Mouse (Mus musculus) MEL (cell line): ENCODE data around the gene Slco2a1. TPM values are rescaled to one million over a fixed set of nuclear protein-coding genes. Genes with fewer than 3 reads are reported as not detected.

Source experiments
- DNase-seq: peaks from one replicate; pipeline ENCODE4 v3.0.0; 2011; ENCODE audit warnings: low read depth, low spot score
- H3K27ac ChIP-seq: 2 replicates; pipeline ENCODE4 v1.5.1; 2012; ENCODE audit warnings: low read depth, mild to moderate bottlenecking, control low read depth, low read length, moderate library complexity; ENCODE audit not compliant: control insufficient read depth
- H3K27me3 ChIP-seq, 2 experiments: fragments of 150-350 bp in 1 of 2; sonication (generic) in 1 of 2; 2 replicates each; pipeline ENCODE4 v1.6.1; 2012; ENCODE audit warnings: low read length in 2 of 2, mild to moderate bottlenecking in 2 of 2, improper control_type of control experiment in 1 of 2, moderate library complexity in 1 of 2; ENCODE audit not compliant: insufficient read depth in 2 of 2, control insufficient read depth in 1 of 2
- H3K36me3 ChIP-seq, 2 experiments: 2 replicates each; pipeline ENCODE4 v1.6.1; 2012 to 2014; ENCODE audit warnings: low read length in 2 of 2, improper control_type of control experiment in 1 of 2, inconsistent platforms in 1 of 2, mild to moderate bottlenecking in 1 of 2; ENCODE audit not compliant: insufficient read depth in 2 of 2, control insufficient read depth in 1 of 2
- H3K4me1 ChIP-seq, 2 experiments: fragments of 150-350 bp in 1 of 2; sonication (generic) in 1 of 2; 2 replicates each; pipeline ENCODE4 v1.6.1; 2012; ENCODE audit warnings: low read length in 2 of 2, improper control_type of control experiment in 1 of 2, mild to moderate bottlenecking in 1 of 2; ENCODE audit not compliant: insufficient read depth in 2 of 2, control insufficient read depth in 1 of 2
- H3K4me3 ChIP-seq, 2 experiments: fragments of 150-350 bp in 1 of 2; sonication (generic) in 1 of 2; 2 replicates each; pipeline ENCODE4 v1.5.1; 2012; ENCODE audit warnings: low read depth in 2 of 2, low read length in 2 of 2, mild to moderate bottlenecking in 2 of 2, moderate library complexity in 2 of 2, control low read depth in 1 of 2, improper control_type of control experiment in 1 of 2; ENCODE audit not compliant: control insufficient read depth in 1 of 2, insufficient read depth in 1 of 2
- H3K79me2 ChIP-seq: 2 replicates; pipeline ENCODE4 v1.6.1; 2012; ENCODE audit warnings: mild to moderate bottlenecking, low read length, moderate library complexity; ENCODE audit not compliant: control insufficient read depth, poor library complexity, insufficient read depth
- H3K9ac ChIP-seq: 2 replicates; pipeline ENCODE4 v1.6.1; 2012; ENCODE audit warnings: low read depth, mild to moderate bottlenecking, control low read depth, low read length, moderate library complexity; ENCODE audit not compliant: control insufficient read depth, poor library complexity, severe bottlenecking
- H3K9me3 ChIP-seq: fragments of 150-350 bp; sonication (generic); replicated peaks from 2 replicates; pipeline ENCODE4 v1.6.1; 2012; ENCODE audit warnings: mild to moderate bottlenecking, low read length, improper control_type of control experiment, moderate library complexity; ENCODE audit not compliant: insufficient read depth
- BHLHE40 ChIP-seq: IDR thresholded peaks from 2 replicates; pipeline ENCODE4 v1.6.1; 2012; ENCODE audit warnings: low read depth, mild to moderate bottlenecking, inconsistent platforms, low read length, improper control_type of control experiment, borderline replicate concordance
- CTCF ChIP-seq, 3 experiments: IDR thresholded peaks in 2 of 3; conservative IDR thresholded peaks in 1 of 3; 2 replicates each; pipeline ENCODE4 v1.5.1; 2011 to 2012; ENCODE audit warnings: low read length in 3 of 3, low read depth in 2 of 3, mild to moderate bottlenecking in 2 of 3, improper control_type of control experiment in 1 of 3, inconsistent platforms in 1 of 3, mixed read lengths in 1 of 3, moderate library complexity in 1 of 3; ENCODE audit not compliant: control insufficient read depth in 1 of 3, insufficient read depth in 1 of 3, poor library complexity in 1 of 3, severe bottlenecking in 1 of 3
- ELF1 ChIP-seq: IDR thresholded peaks from 2 replicates; pipeline ENCODE4 v1.6.1; 2014; ENCODE audit warnings: low read depth, mild to moderate bottlenecking, inconsistent platforms, low read length, improper control_type of control experiment, moderate library complexity
- ETS1 ChIP-seq: IDR thresholded peaks from 2 replicates; pipeline ENCODE4 v1.6.1; 2012; ENCODE audit warnings: low read depth, mild to moderate bottlenecking, inconsistent platforms, low read length, improper control_type of control experiment, moderate library complexity
- KAT2A ChIP-seq: conservative IDR thresholded peaks from 2 replicates; pipeline ENCODE4 v1.6.1; 2012; ENCODE audit warnings: low read depth, low read length, improper control_type of control experiment, inconsistent platforms
- MAZ ChIP-seq: IDR thresholded peaks from 2 replicates; pipeline ENCODE4 v1.6.1; 2012; ENCODE audit warnings: low read depth, mild to moderate bottlenecking, inconsistent platforms, low read length, improper control_type of control experiment
- MEF2A ChIP-seq: IDR thresholded peaks from 2 replicates; pipeline ENCODE4 v1.6.1; 2014; ENCODE audit warnings: low read depth, mild to moderate bottlenecking, inconsistent platforms, low read length, improper control_type of control experiment; ENCODE audit not compliant: poor library complexity, insufficient replicate concordance, severe bottlenecking; ENCODE audit errors: extremely low read depth
- MYB ChIP-seq: IDR thresholded peaks from 2 replicates; pipeline ENCODE4 v1.6.1; 2011; ENCODE audit warnings: mild to moderate bottlenecking, low read depth, low read length, improper control_type of control experiment
- NRF1 ChIP-seq: IDR thresholded peaks from 2 replicates; pipeline ENCODE4 v1.6.1; 2014; ENCODE audit warnings: low read depth, mild to moderate bottlenecking, inconsistent platforms, low read length, improper control_type of control experiment, moderate library complexity; ENCODE audit not compliant: poor library complexity, insufficient read depth, severe bottlenecking
- POLR2A ChIP-seq, 2 experiments: IDR thresholded peaks; 2 replicates each; pipeline ENCODE4 v1.6.1; 2011 to 2012; ENCODE audit warnings: low read length in 2 of 2, mild to moderate bottlenecking in 2 of 2, control low read depth in 1 of 2, improper control_type of control experiment in 1 of 2, low read depth in 1 of 2, moderate library complexity in 1 of 2; ENCODE audit not compliant: control insufficient read depth in 1 of 2, insufficient read depth in 1 of 2, poor library complexity in 1 of 2
- POLR2AphosphoS2 ChIP-seq: IDR thresholded peaks from 2 replicates; pipeline ENCODE4 v1.6.1; 2011; ENCODE audit warnings: low read length, improper control_type of control experiment
- RAD21 ChIP-seq: IDR thresholded peaks from 2 replicates; pipeline ENCODE4 v1.6.1; 2011; ENCODE audit warnings: mild to moderate bottlenecking, low read depth, low read length, improper control_type of control experiment
- SIN3A ChIP-seq: IDR thresholded peaks from 2 replicates; pipeline ENCODE4 v1.6.1; 2012; ENCODE audit warnings: low read length, improper control_type of control experiment, inconsistent platforms
- SMC3 ChIP-seq: IDR thresholded peaks from 2 replicates; pipeline ENCODE4 v1.6.1; 2011; ENCODE audit warnings: low read depth, low read length, improper control_type of control experiment
- TAL1 ChIP-seq: IDR thresholded peaks from 2 replicates; pipeline ENCODE4 v1.6.1; 2012; ENCODE audit warnings: mild to moderate bottlenecking, inconsistent platforms, low read length, moderate library complexity, mixed read lengths
- TBP ChIP-seq: IDR thresholded peaks from 2 replicates; pipeline ENCODE4 v1.8.0; 2011; ENCODE audit warnings: low read depth, low read length, improper control_type of control experiment
- TCF12 ChIP-seq: IDR thresholded peaks from 2 replicates; pipeline ENCODE4 v1.6.1; 2014; ENCODE audit warnings: low read depth, mild to moderate bottlenecking, inconsistent platforms, low read length, improper control_type of control experiment, moderate library complexity
- USF2 ChIP-seq, 2 experiments: IDR thresholded peaks; 2 replicates each; pipeline ENCODE4 v1.6.1; 2011 to 2012; ENCODE audit warnings: improper control_type of control experiment in 2 of 2, low read length in 2 of 2, borderline replicate concordance in 1 of 2, inconsistent platforms in 1 of 2, low read depth in 1 of 2, mild to moderate bottlenecking in 1 of 2; ENCODE audit not compliant: insufficient read depth in 1 of 2
- ZKSCAN1 ChIP-seq: IDR thresholded peaks from 2 replicates; pipeline ENCODE4 v1.6.1; 2012; ENCODE audit warnings: low read depth, mild to moderate bottlenecking, inconsistent platforms, low read length, improper control_type of control experiment, moderate library complexity
- ZMIZ1 ChIP-seq: IDR thresholded peaks from 2 replicates; pipeline ENCODE4 v1.6.1; 2012; ENCODE audit warnings: low read depth, mild to moderate bottlenecking, inconsistent platforms, low read length, improper control_type of control experiment, moderate library complexity
- polyA plus RNA-seq, 2 experiments: library from polyadenylated mRNA; stranded (reverse) in 1 of 2; unstranded in 1 of 2; fragments of >175 nt in 1 of 2; fragments of >200 nt in 1 of 2; gene quantifications; 2 replicates each; pipeline versions ENCODE4 v1.2.1 to v1.2.4; 2012; ENCODE audit warnings: low replicate concordance in 2 of 2, low read depth in 1 of 2; ENCODE audit not compliant: insufficient read length in 2 of 2, insufficient read depth in 1 of 2, missing spikeins in 1 of 2
- total RNA-seq: library from RNA; depleted of rRNA; stranded (reverse); fragments of 300-350 nt; gene quantifications from 2 replicates; pipeline ENCODE4 v1.2.3, GENCODE M21; 2012

The Slco2a1 gene
- total and polyA plus RNA-seq, 3 experiments, result 0.01 TPM; not detected in 2

DNA sequence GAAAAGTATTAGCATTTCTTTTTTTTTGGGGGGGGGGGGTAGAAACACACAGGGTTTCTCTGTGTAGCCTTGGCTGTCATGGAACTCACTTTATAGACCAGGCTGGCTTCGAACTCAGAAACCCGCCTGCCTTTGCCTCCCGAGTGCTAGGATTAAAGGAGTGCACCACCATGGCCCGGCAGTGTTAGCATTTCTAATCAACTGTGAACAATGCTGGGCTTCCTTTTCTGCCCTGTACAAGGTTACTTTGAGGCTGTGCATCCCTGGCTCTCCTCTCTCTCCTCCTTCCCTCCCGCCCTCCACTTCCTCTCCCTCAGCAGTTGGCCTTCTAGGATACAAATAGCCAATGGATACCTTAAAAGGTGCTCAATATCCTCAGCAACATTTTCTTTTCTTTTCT, 39.8 kb upstream of the Slco2a1 start (continued):
- TF ChIP-seq TAL1, result no peak
- TF ChIP-seq NRF1, result no peak
- TF ChIP-seq MEF2A, result no peak
- TF ChIP-seq, all 39 proteins: peak for 0

DNA sequence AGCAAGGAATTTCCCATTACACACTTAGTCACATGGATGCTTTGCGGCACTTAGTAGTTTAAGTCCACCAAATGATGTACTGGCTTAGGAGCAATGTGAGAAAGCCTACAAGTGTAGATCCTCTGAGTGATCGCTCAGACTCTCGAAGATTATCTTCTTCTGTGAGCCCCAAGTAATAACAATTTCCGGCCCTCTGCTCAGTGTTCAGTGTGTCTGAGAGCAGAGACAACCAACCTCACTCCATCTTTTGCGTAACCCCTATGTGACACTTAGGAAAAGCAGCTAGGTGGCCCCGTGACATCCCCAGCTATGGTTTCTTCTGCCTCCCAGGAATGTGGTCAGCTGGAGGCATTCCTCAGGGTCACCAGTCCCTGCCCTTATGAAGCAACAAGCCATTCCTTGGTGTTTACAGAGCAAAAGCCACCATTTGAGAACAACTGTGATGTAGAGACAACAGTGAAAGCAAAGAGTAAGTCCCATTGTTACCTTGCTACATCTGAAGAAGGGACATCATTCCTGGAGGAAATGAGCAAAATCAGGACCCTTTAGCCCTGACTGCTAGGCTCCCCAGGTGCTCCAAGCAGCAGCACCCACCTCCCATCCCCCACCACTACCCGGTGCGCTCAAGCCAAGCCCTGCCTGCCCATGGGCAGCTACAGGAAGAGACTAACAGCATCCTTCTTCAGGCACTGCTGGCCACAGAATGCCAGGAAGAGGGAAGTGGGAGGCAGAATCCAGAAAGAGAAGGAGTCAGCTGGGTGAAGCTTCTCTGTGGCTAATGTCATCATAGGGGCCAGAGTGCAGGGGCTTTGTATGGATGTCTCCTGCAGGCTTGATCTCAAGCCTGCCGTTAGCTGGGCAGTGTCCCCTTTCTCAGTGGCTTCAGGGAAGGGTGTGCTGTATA, 37.2 kb upstream of the Slco2a1 start:
- H3K4me3 ChIP-seq, result no peak overlapping the region
- H3K4me1 ChIP-seq, result no peaks in the 10 kb centered on the region
- TF ChIP-seq SIN3A, result no peak
- TF ChIP-seq TCF12, result no peak
- no peak for TF ChIP-seq ELF1
- no peak for TF ChIP-seq BHLHE40
- TF ChIP-seq ETS1, result no peak
- TF ChIP-seq USF2 (IDR thresholded peaks at IDR 0.05; ENCODE audit: borderline replicate concordance in 1 of 2, insufficient read depth in 1 of 2, low read depth in 1 of 2, low read length in 2 of 2), result no peak
- TF ChIP-seq SMC3, result no peak
- TF ChIP-seq MAZ, result no peak
- TF ChIP-seq, all 39 proteins: peak for 0
- Histone ChIP-seq H3K9me3 (no peaks in the 10 kb centered on the region), H3K27me3 (no peaks in the 10 kb centered on the region), H3K79me2 (no peaks in the 10 kb centered on the region), H3K9ac (no peak overlapping the region), H3K27ac (no peak overlapping the region), H3K36me3 (no peaks in the 10 kb centered on the region)
- DNase-seq, result no peak

DNA sequence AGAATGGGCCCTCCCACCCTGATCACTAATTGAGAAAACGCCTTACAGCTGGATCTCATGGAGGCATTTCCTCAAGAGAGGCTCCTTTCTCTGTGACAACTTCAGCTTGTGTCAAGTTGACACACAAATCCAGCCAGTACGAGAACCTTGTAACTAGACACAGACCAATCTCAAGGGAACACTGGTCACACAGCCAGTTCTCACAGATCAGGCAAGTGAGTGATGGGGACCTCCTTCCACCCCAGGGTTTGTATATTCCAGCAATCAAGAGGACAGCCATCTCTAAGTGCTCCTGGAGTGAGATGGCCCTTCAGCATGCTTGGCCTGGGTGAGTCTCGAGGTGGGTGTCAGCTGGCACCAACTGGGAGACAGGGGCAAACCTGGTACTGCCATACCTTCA, 32.6 kb upstream of the Slco2a1 start:
- Histone ChIP-seq H3K4me1 (no peaks in the 10 kb centered on the region), H3K9me3 (no peaks in the 10 kb centered on the region), H3K27me3 (no peaks in the 10 kb centered on the region), H3K79me2 (no peaks in the 10 kb centered on the region), H3K36me3 (no peaks in the 10 kb centered on the region), H3K4me3 (no peak overlapping the region), H3K27ac (no peak overlapping the region), H3K9ac (no peak overlapping the region)
- TF ChIP-seq ZMIZ1, result no peak
- no peak for TF ChIP-seq POLR2AphosphoS2
- TF ChIP-seq RAD21, result no peak
- TF ChIP-seq ZKSCAN1, result no peak
- TF ChIP-seq CTCF (IDR thresholded peaks at IDR 0.05 in 2 of 3, conservative IDR thresholded peaks at IDR 0.05 in 1 of 3; ENCODE audit: control insufficient read depth in 1 of 3, insufficient read depth in 1 of 3, low read depth in 2 of 3, low read length in 3 of 3, poor library complexity in 1 of 3, severe bottlenecking in 1 of 3), result no peak
- TF ChIP-seq MAZ, result no peak
- TF ChIP-seq MYB, result no peak
- no peak for TF ChIP-seq POLR2A (IDR thresholded peaks at IDR 0.05; ENCODE audit: control insufficient read depth in 1 of 2, insufficient read depth in 1 of 2, low read depth in 1 of 2, low read length in 2 of 2, poor library complexity in 1 of 2)
- no peak for TF ChIP-seq ELF1
- no peak for TF ChIP-seq TBP
- TF ChIP-seq SMC3, result no peak
- no peak for TF ChIP-seq KAT2A
- DNase-seq, result no peak
